Mouse (Mus musculus): Measurements from ENCODE around the gene Synpo2l. TPM values are rescaled to one million over a fixed set of nuclear protein-coding genes. Genes with fewer than 3 reads are reported as not detected.
A peak's percentile ranks its signal among the peaks of the same experiment; 100 is the strongest.

Synpo2l gene
- polyA plus RNA-seq, 1 experiment from 2014 or later = 0.07 TPM

Small RNA genes within 50 kb of the gene (microRNA-seq; reads per million reads assigned to microRNA genes)
- gene Mir6946 = 1.8 reads per million, percentile 5 among the genes with 10 or more reads in this experiment

Other genes with a start within 250 kb of the Synpo2l start
- gene Cfap70, start 216.1 kb downstream of the Synpo2l start, polyA plus RNA-seq (2014; fragmentation: Nextera tagmentation; extraction: Ambion mirVana) = 1.3 and 1.4 TPM in 2 replicates
- gene Anxa7, start 188.2 kb downstream of the Synpo2l start, polyA plus RNA-seq (2014; fragmentation: Nextera tagmentation; extraction: Ambion mirVana) = 15.4 and 16.5 TPM in 2 replicates
- 0.55 TPM in 2 replicates for gene Mss51, start 171.5 kb downstream of the Synpo2l start, polyA plus RNA-seq (2014; fragmentation: Nextera tagmentation; extraction: Ambion mirVana)
- 121 and 123 TPM in 2 replicates for gene Ppp3cb, start 121.8 kb downstream of the Synpo2l start, polyA plus RNA-seq (2014; fragmentation: Nextera tagmentation; extraction: Ambion mirVana)
- gene Usp54, start 27.3 kb downstream of the Synpo2l start, polyA plus RNA-seq (2014; fragmentation: Nextera tagmentation; extraction: Ambion mirVana) = 13.1 and 13.2 TPM in 2 replicates
- not detected in 2 replicates for gene Myoz1, start 11.8 kb downstream of the Synpo2l start, polyA plus RNA-seq (2014; fragmentation: Nextera tagmentation; extraction: Ambion mirVana)
- 84.9 and 87.1 TPM in 2 replicates for gene Sec24c, start 6.0 kb upstream of the Synpo2l start, polyA plus RNA-seq (2014; fragmentation: Nextera tagmentation; extraction: Ambion mirVana)
- gene Fut11, start 26.6 kb upstream of the Synpo2l start, polyA plus RNA-seq (2014; fragmentation: Nextera tagmentation; extraction: Ambion mirVana) = 25.1 and 31.8 TPM in 2 replicates
- 169 and 194 TPM in 2 replicates for gene Chchd1, start 34.7 kb upstream of the Synpo2l start, polyA plus RNA-seq (2014; fragmentation: Nextera tagmentation; extraction: Ambion mirVana)
- 38.5 and 50.5 TPM in 2 replicates for gene Zswim8, start 39.2 kb upstream of the Synpo2l start, polyA plus RNA-seq (2014; fragmentation: Nextera tagmentation; extraction: Ambion mirVana)
- gene Ndst2, start 66.2 kb upstream of the Synpo2l start, polyA plus RNA-seq (2014; fragmentation: Nextera tagmentation; extraction: Ambion mirVana) = 17.1 and 17.7 TPM in 2 replicates
- gene Camk2g, start 125.7 kb upstream of the Synpo2l start, polyA plus RNA-seq (2014; fragmentation: Nextera tagmentation; extraction: Ambion mirVana) = 166 and 197 TPM in 2 replicates
- 0.27 and 0.34 TPM in 2 replicates for gene Plau, start 168.3 kb upstream of the Synpo2l start, polyA plus RNA-seq (2014; fragmentation: Nextera tagmentation; extraction: Ambion mirVana)